Mouse (Mus musculus) adrenal gland (tissue): ENCODE results near the gene Mageb16.

ENCODE experiments used
- intact Hi-C: fragments of 180-260 bp; cut with DNase I; formaldehyde crosslinking; loops from one replicate; pipeline ENCODE4 v1.15.1; 2025
- long read RNA-seq, 2 experiments: library from polyadenylated mRNA; unstranded; transcript quantifications; one replicate each; pipeline ENCODE4 v2.0.0; 2020; ENCODE audit warnings: borderline replicate concordance in 1 of 2; ENCODE audit not compliant: insufficient replicate concordance in 1 of 2

The Mageb16 gene
- long read RNA-seq, experiment 1 = 0 reads
- long read RNA-seq, experiment 2 = 0 reads

DNA sequence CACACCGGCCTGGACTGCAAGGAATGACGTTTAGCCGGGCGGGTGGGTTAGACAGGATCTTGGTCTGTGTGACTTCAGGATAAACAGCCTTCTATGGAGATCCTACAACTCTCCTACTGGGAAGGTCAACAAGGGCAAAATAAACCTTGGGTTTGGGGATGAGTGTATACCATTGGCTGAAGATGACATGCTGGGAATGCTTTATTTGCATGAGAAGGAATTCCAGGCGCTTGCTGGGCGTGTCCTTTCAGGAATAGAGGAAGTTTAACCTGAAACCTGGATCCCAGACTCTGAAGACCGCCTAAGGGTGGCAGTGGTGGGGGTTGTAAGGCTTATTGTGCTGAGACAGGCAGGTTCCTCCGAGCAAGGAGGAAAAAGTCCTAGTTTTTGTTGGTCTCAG is at the start of gene Mageb16:
Mageb16 (minus strand) TSS at position 25 of the 400 bp plus-strand sequence.
- intact Hi-C loops = no loop called here

DNA sequence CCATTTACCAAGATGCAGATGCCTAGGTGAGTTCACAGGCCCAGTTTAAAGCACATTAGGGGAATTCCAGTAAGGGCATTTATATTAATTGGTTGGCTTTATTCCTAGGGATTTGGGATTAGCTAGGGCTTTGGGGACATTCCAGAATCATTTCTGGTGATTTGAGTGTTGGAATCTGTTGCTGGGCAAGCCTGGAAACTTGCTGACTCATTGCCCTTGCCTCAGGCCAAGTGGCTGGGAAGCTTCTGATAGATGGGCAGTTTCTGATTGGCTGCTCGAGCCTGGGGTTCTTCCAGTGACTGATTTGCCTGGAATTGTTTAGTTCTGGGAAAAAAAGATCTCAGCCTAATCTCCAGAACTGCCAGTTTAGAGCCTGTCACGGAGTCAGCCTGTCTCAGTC is 20.1 kb downstream of the Mageb16 start:
- intact Hi-C loops = no loop called here

DNA sequence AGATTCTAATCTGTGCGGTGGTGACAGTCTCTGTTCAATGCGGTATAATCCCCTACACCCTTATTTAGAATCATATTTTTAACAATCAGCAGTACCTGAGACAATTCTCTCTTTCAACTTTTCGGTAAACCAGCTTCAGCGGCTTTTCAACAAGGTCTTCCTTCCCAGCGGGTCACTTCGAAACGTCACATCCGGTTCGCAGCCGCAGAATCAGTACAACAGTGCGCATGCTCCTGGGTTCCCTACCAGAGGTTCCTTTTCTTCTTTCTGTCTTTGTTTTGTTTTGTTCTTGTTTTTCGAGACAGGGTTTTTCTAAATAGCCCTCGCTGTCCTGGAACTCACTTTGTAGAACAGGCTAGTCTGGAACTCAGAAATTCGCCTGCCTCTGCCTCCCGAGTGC is 35.8 kb downstream of the Mageb16 start:
- intact Hi-C loops = no loop called here

DNA sequence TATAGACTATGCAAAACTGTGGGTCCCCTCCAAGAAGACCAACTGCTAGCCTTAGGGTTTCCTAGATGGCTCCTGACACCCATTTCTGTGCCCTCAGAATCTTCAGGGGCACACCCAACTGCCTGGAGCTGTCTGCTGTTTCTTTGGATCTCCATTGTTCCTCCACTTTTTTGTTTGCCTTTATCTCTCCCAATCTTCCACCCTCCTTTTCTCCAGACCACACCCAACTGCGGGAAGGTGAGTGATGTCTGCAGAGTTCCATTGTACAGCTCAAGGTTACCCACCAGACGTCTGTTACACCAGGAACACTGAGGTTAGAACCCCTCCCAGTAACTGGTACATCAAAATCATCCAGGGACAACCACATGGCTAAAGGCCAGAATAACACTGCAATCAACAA is 64.8 kb downstream of the Mageb16 start:
- intact Hi-C loops = no loop called here
